12 mouse cellular contexts compared by ENCODE assay signal in genomic region chr2:37708835-37709234, GRCm38 (mm10).
"Had no signal": no experiment of that assay in that cellular context is flagged by ENCODE, and none has a peak within 500 bp of the region (broad histone marks: within the 10 kb centered on the region; RNA-seq: fewer than 3 reads in every experiment).

No protein-coding gene starts in this region.

- H3K9ac ChIP-seq: hindbrain, embryonic 14.5 days; limb, embryonic 15.5 days; neural tube, embryonic 15.5 days had no signal

- H3K27me3 ChIP-seq: limb, embryonic 15.5 days; neural tube, embryonic 15.5 days had no signal

- H3K36me3 ChIP-seq: limb, embryonic 15.5 days; midbrain, embryonic 10.5 days; neural tube, embryonic 15.5 days had no signal

- H3K9me3 ChIP-seq: limb, embryonic 15.5 days; midbrain, embryonic 10.5 days; neural tube, embryonic 15.5 days had no signal

- H3K4me1 ChIP-seq: limb, embryonic 15.5 days had no signal

- DNase-seq: layer of hippocampus, adult 9-11 months; layer of hippocampus, postnatal 36 days; lung, adult 18-20 months; lung, postnatal 4 days; midbrain, embryonic 14.5 days; thymus, adult 18-20 months; thymus, postnatal 14 days had no signal

- H3K4me2 ChIP-seq: hindbrain, embryonic 14.5 days; limb, embryonic 15.5 days; neural tube, embryonic 15.5 days had no signal

- H3K27ac ChIP-seq: hindbrain, embryonic 14.5 days; limb, embryonic 15.5 days; midbrain, embryonic 10.5 days; neural tube, embryonic 15.5 days had no signal

- H3K4me3 ChIP-seq: limb, embryonic 15.5 days; midbrain, embryonic 10.5 days; myocyte; neural tube, embryonic 15.5 days had no signal
